In genomic region chr11:75650311-75650710, GRCm38 (mm10) we compare ENCODE assay signal across 8 mouse cellular contexts. TPM values are rescaled to one million over a fixed set of nuclear protein-coding genes. Genes with fewer than 3 reads are reported as not detected.
DNase-seq lines count a peak whose midpoint lies in the region; ATAC-seq and TF ChIP-seq lines count a peak whose summit lies in the region.

Myo1c (plus strand) TSS chr11:75650504.

- H3K9me3 ChIP-seq in intestine, postnatal 0 days (ENCODE audit: control insufficient read depth): no peaks in the 10 kb centered on the region
- no peaks in the 10 kb centered on the region for H3K9me3 ChIP-seq in limb, embryonic 15.5 days

- peaks cover 37% of the 10 kb centered on the region for H3K4me1 ChIP-seq in bone marrow macrophage, adult 2 months (ENCODE audit: control insufficient read depth, insufficient read depth, low read length)
- peaks cover 11% of the 10 kb centered on the region for H3K4me1 ChIP-seq in intestine, postnatal 0 days (replicated peaks; ENCODE audit: control insufficient read depth, insufficient read depth, low read length)
- H3K4me1 ChIP-seq in limb, embryonic 15.5 days: peaks cover 51% of the 10 kb centered on the region
- peaks cover 30% of the 10 kb centered on the region for H3K4me1 ChIP-seq in small intestine, adult 2 months (ENCODE audit: control insufficient read depth, insufficient read depth, insufficient read length, low read length)

- intact Hi-C loops in left cerebral cortex, adult 2 months (cut with DNase I): loop anchor here (5.0 kb wide), 1 partner anchor 82 kb away; the partner anchor contains the start of gene Ywhae

- 78% methylated on average over 7 of the region's 7 CpGs for WGBS in intestine, postnatal 0 days
- 72% methylated on average over 7 of the region's 7 CpGs for WGBS in limb, embryonic 15.5 days
- WGBS in small intestine, adult 2 months: 86% methylated on average over 7 of the region's 7 CpGs

- peak within 1 kb of the TSS; percentile 81 for H3K4me3 ChIP-seq in left cerebral cortex, adult 2 months
- peak within 1 kb of the TSS; percentile 73 for H3K4me3 ChIP-seq in bone marrow macrophage, adult 2 months (ENCODE audit: insufficient read depth, low read length)
- peak within 1 kb of the TSS; percentile 76 for H3K4me3 ChIP-seq in intestine, postnatal 0 days (ENCODE audit: low read depth, low read length)
- H3K4me3 ChIP-seq in limb, embryonic 15.5 days: peak within 1 kb of the TSS; percentile 66
- H3K4me3 ChIP-seq in small intestine, adult 2 months (ENCODE audit: low read depth, low read length): peak within 1 kb of the TSS; percentile 71

- no peak for TF ChIP-seq CTCF in left cerebral cortex, adult 2 months (IDR thresholded peaks at IDR 0.05)
- TF ChIP-seq CTCF in bone marrow macrophage, adult 2 months (IDR thresholded peaks at IDR 0.05; ENCODE audit: low read depth, low read length): no peak
- TF ChIP-seq CTCF in intestine, postnatal 0 days (IDR thresholded peaks at IDR 0.05; ENCODE audit: low read depth): no peak
- TF ChIP-seq CTCF in small intestine, adult 2 months (IDR thresholded peaks at IDR 0.05; ENCODE audit: extremely low read depth, insufficient read length, insufficient replicate concordance, low read depth, low read length): 0 out of 2 replicates have a peak, but pooled peaks have one; percentile 4

- H3K4me2 ChIP-seq in intestine, postnatal 0 days (replicated peaks; ENCODE audit: low read depth): peak within 1 kb of the TSS; percentile 89
- peak within 1 kb of the TSS; percentile 89 for H3K4me2 ChIP-seq in limb, embryonic 15.5 days

- no peak for DNase-seq in left cerebral cortex, adult 2 months (ENCODE audit: extremely low spot score in 1 of 2, low spot score in 2 of 2)
- DNase-seq in left cerebral cortex, adult 11 months (ENCODE audit: low spot score): no peak
- DNase-seq in heart, adult 11 months: peak; percentile 99
- DNase-seq in cerebellum, postnatal 36 days: no peak

- peak within 1 kb of the TSS; percentile 96 for H3K27ac ChIP-seq in left cerebral cortex, adult 2 months
- peak within 1 kb of the TSS; percentile 90 for H3K27ac ChIP-seq in bone marrow macrophage, adult 2 months (ENCODE audit: insufficient read depth, low read depth, low read length)
- peak within 1 kb of the TSS; percentile 89 for H3K27ac ChIP-seq in intestine, postnatal 0 days (ENCODE audit: low read depth, low read length)
- H3K27ac ChIP-seq in limb, embryonic 15.5 days: peak within 1 kb of the TSS; percentile 87
- H3K27ac ChIP-seq in small intestine, adult 2 months (ENCODE audit: insufficient read depth, low read depth, low read length): peak within 1 kb of the TSS; percentile 46

- ATAC-seq in intestine, postnatal 0 days: no peak
- ATAC-seq in limb, embryonic 15.5 days (ENCODE audit: insufficient number of reproducible peaks, low FRiP score, low TSS enrichment, low read depth): no peak

- H3K9ac ChIP-seq in intestine, postnatal 0 days (ENCODE audit: low read depth, low read length): peak within 1 kb of the TSS; percentile 75
- peak within 1 kb of the TSS; percentile 65 for H3K9ac ChIP-seq in limb, embryonic 15.5 days

- TF ChIP-seq POLR2A in bone marrow macrophage, adult 2 months (IDR thresholded peaks at IDR 0.05; ENCODE audit: borderline replicate concordance, low read depth, low read length): no peak
- no peak for TF ChIP-seq POLR2A in small intestine, adult 2 months (IDR thresholded peaks at IDR 0.05; ENCODE audit: low read depth, low read length)

- H3K36me3 ChIP-seq in intestine, postnatal 0 days (ENCODE audit: control insufficient read depth, insufficient read depth): peaks cover 12% of the 10 kb centered on the region; the same call in 1 of the 2 replicates
- H3K36me3 ChIP-seq in limb, embryonic 15.5 days: peaks cover 22% of the 10 kb centered on the region
- peaks cover 5% of the 10 kb centered on the region; the same call in 1 of the 2 replicates for H3K36me3 ChIP-seq in small intestine, adult 2 months (ENCODE audit: control insufficient read depth, insufficient read depth, low read length)

- H3K27me3 ChIP-seq in intestine, postnatal 0 days (replicated peaks; ENCODE audit: control insufficient read depth, insufficient read depth, low read length): no peaks in the 10 kb centered on the region
- peaks cover 12% of the 10 kb centered on the region; the same call in 1 of the 2 replicates for H3K27me3 ChIP-seq in limb, embryonic 15.5 days
- H3K27me3 ChIP-seq in small intestine, adult 2 months (ENCODE audit: control insufficient read depth, insufficient read depth, low read length): no peaks in the 10 kb centered on the region

RNA-seq across cellular contexts. Expression of gene Myo1c, which starts in this region (rescaled TPM):
- total RNA-seq in left cerebral cortex, adult 2 months (2021): 10 to 100 TPM; 25.2 to 26.6 TPM
- polyA plus RNA-seq in bone marrow macrophage, adult 2 months (2012; ENCODE audit: insufficient read depth, insufficient read length, missing spikeins): 77.3 and 90.4 TPM in 2 replicates
- polyA plus RNA-seq in intestine, postnatal 0 days (2015; fragmentation: Nextera tagmentation; extraction: Ambion mirVana): 27.7 and 28.3 TPM in 2 replicates
- 63.8 and 66.7 TPM in 2 replicates for polyA plus RNA-seq in limb, embryonic 15.5 days (2015; fragmentation: Nextera tagmentation; extraction: Ambion mirVana)
- polyA plus RNA-seq in small intestine, adult 2 months (2012; rRNA removed): 23.2 and 28.7 TPM in 2 replicates

Comparison
In these comparisons a context has a peak if more than half of its experiments do, and no peak if none do; other contexts are left out.
1. H3K27ac ChIP-seq: peak in every context shown above with its lines; median percentile 96 in left cerebral cortex, adult 2 months; 90 in bone marrow macrophage, adult 2 months; 89 in intestine, postnatal 0 days; 87 in limb, embryonic 15.5 days; 46 in small intestine, adult 2 months.